Mouse (Mus musculus): ENCODE results near the gene Olfr606. TPM values are rescaled to one million over a fixed set of nuclear protein-coding genes. Genes with fewer than 3 reads are reported as not detected.

Gene Olfr606
- polyA plus RNA-seq (2015; fragmentation: Illumina TruSeq; extraction: RNeasy Lipid Tissue Mini Kit (QIAGEN cat#74804); ENCODE audit: insufficient read depth, low read depth, low replicate concordance) = not detected

GRCm38 (mm10) chr7:103448746-103449145, at the start of gene Olfr606:
Gene Olfr606 (plus strand): TSS chr7:103449046.

DNA sequence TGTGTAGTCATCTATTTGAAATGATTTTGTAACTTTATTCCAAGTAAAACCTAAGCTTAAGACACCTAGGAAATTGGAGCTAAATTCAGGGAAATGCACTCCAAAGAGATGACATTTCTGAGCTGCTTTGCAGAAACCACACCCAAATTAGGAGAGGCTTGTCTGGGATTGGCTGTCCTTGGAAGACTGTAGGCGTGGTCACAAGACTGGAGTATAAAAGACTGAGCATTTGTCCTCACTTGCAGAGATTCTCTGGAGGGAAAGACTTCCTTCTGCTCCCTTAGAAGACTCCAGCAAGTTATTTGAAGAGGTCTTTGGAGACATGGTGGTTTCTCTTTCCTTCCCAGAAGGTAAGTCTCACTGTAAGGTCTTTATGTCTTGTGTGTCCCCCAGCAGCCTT, 34.1 kb upstream of the Olfr606 start, which contains the start of gene Usp17lc:
Gene Usp17lc (plus strand): TSS at position 301 of the 400 bp plus-strand sequence.

GRCm38 (mm10) chr7:103445339-103445738, 3.5 kb upstream of the Olfr606 start, which contains the start of gene Olfr605:
Gene Olfr605 (minus strand): TSS chr7:103445439.

DNA sequence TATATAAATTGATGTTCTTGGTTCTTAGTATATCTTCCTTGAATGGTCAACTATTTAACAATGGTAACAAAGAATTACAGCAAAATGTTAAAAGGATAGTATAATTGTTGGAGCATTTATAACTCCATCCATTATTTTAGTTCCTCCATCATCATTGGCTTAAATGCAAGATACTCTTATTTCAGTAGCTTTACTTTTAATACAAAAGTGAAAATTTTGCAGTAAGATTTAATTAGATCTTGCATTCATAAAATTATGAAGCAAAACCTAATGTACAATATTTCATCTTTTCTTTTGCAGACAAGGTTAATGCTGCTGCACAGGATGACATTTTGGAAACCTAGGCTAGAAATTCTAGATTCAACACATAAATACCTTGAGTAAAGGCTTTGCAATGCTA, 20.7 kb downstream of the Olfr606 start, which contains the start of gene Olfr608:
Gene Olfr608 (plus strand): TSS at position 301 of the 400 bp plus-strand sequence.

DNA sequence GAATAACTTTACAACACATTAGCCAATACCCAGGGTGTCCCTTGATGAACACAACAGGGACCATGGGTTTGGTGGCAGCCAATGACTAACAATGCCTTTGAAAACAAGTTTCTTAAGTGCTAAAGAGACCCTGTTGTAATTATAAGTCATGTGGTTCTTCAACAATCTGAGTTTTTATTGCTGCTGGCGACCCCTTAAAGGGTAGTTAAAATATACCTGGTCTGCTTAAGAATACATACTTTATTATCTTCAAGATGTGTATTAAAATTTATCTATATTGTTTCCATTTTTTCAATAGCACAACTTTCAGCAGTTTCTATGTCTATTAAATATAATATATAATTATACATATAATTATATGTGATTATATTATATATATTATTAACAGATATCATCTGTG, 49.1 kb downstream of the Olfr606 start, which contains the start of gene Olfr609:
Gene Olfr609 (minus strand): TSS at position 101 of the 400 bp plus-strand sequence.

Other genes with a start within 250 kb of the Olfr606 start
- gene Olfr593, start 237.2 kb upstream of the Olfr606 start, polyA plus RNA-seq (2015; fragmentation: Illumina TruSeq; extraction: RNeasy Lipid Tissue Mini Kit (QIAGEN cat#74804); ENCODE audit: insufficient read depth, low read depth, low replicate concordance) = not detected
- gene Olfr594, start 232.1 kb upstream of the Olfr606 start, polyA plus RNA-seq (2015; fragmentation: Illumina TruSeq; extraction: RNeasy Lipid Tissue Mini Kit (QIAGEN cat#74804); ENCODE audit: insufficient read depth, low read depth, low replicate concordance) = not detected
- gene Usp17ld, start 196.5 kb upstream of the Olfr606 start, polyA plus RNA-seq (2015; fragmentation: Illumina TruSeq; extraction: RNeasy Lipid Tissue Mini Kit (QIAGEN cat#74804); ENCODE audit: insufficient read depth, low read depth, low replicate concordance) = not detected
- not detected for gene Olfr596, start 143.4 kb upstream of the Olfr606 start, polyA plus RNA-seq (2015; fragmentation: Illumina TruSeq; extraction: RNeasy Lipid Tissue Mini Kit (QIAGEN cat#74804); ENCODE audit: insufficient read depth, low read depth, low replicate concordance)
- not detected for gene Olfr597, start 132.7 kb upstream of the Olfr606 start, polyA plus RNA-seq (2015; fragmentation: Illumina TruSeq; extraction: RNeasy Lipid Tissue Mini Kit (QIAGEN cat#74804); ENCODE audit: insufficient read depth, low read depth, low replicate concordance)
- gene Olfr598, start 125.5 kb upstream of the Olfr606 start, polyA plus RNA-seq (2015; fragmentation: Illumina TruSeq; extraction: RNeasy Lipid Tissue Mini Kit (QIAGEN cat#74804); ENCODE audit: insufficient read depth, low read depth, low replicate concordance) = not detected
- gene Olfr599, start 113.1 kb upstream of the Olfr606 start, polyA plus RNA-seq (2015; fragmentation: Illumina TruSeq; extraction: RNeasy Lipid Tissue Mini Kit (QIAGEN cat#74804); ENCODE audit: insufficient read depth, low read depth, low replicate concordance) = not detected
- not detected for gene Olfr600, start 99.4 kb upstream of the Olfr606 start, polyA plus RNA-seq (2015; fragmentation: Illumina TruSeq; extraction: RNeasy Lipid Tissue Mini Kit (QIAGEN cat#74804); ENCODE audit: insufficient read depth, low read depth, low replicate concordance)
- gene Olfr601, start 86.4 kb upstream of the Olfr606 start, polyA plus RNA-seq (2015; fragmentation: Illumina TruSeq; extraction: RNeasy Lipid Tissue Mini Kit (QIAGEN cat#74804); ENCODE audit: insufficient read depth, low read depth, low replicate concordance) = not detected
- not detected for gene Olfr603, start 62.9 kb upstream of the Olfr606 start, polyA plus RNA-seq (2015; fragmentation: Illumina TruSeq; extraction: RNeasy Lipid Tissue Mini Kit (QIAGEN cat#74804); ENCODE audit: insufficient read depth, low read depth, low replicate concordance)
- gene Usp17lc, start 34.0 kb upstream of the Olfr606 start, polyA plus RNA-seq (2015; fragmentation: Illumina TruSeq; extraction: RNeasy Lipid Tissue Mini Kit (QIAGEN cat#74804); ENCODE audit: insufficient read depth, low read depth, low replicate concordance) = not detected
- gene Olfr605, start 3.6 kb upstream of the Olfr606 start, polyA plus RNA-seq (2015; fragmentation: Illumina TruSeq; extraction: RNeasy Lipid Tissue Mini Kit (QIAGEN cat#74804); ENCODE audit: insufficient read depth, low read depth, low replicate concordance) = not detected
- gene Olfr607, start 15.1 kb downstream of the Olfr606 start, polyA plus RNA-seq (2015; fragmentation: Illumina TruSeq; extraction: RNeasy Lipid Tissue Mini Kit (QIAGEN cat#74804); ENCODE audit: insufficient read depth, low read depth, low replicate concordance) = not detected
- gene Olfr608, start 20.8 kb downstream of the Olfr606 start, polyA plus RNA-seq (2015; fragmentation: Illumina TruSeq; extraction: RNeasy Lipid Tissue Mini Kit (QIAGEN cat#74804); ENCODE audit: insufficient read depth, low read depth, low replicate concordance) = not detected
- not detected for gene Olfr609, start 49.0 kb downstream of the Olfr606 start, polyA plus RNA-seq (2015; fragmentation: Illumina TruSeq; extraction: RNeasy Lipid Tissue Mini Kit (QIAGEN cat#74804); ENCODE audit: insufficient read depth, low read depth, low replicate concordance)
- not detected for gene Olfr610, start 63.1 kb downstream of the Olfr606 start, polyA plus RNA-seq (2015; fragmentation: Illumina TruSeq; extraction: RNeasy Lipid Tissue Mini Kit (QIAGEN cat#74804); ENCODE audit: insufficient read depth, low read depth, low replicate concordance)
- gene Olfr611, start 71.8 kb downstream of the Olfr606 start, polyA plus RNA-seq (2015; fragmentation: Illumina TruSeq; extraction: RNeasy Lipid Tissue Mini Kit (QIAGEN cat#74804); ENCODE audit: insufficient read depth, low read depth, low replicate concordance) = not detected
- gene Olfr612, start 93.7 kb downstream of the Olfr606 start, polyA plus RNA-seq (2015; fragmentation: Illumina TruSeq; extraction: RNeasy Lipid Tissue Mini Kit (QIAGEN cat#74804); ENCODE audit: insufficient read depth, low read depth, low replicate concordance) = not detected
- not detected for gene Olfr613, start 99.0 kb downstream of the Olfr606 start, polyA plus RNA-seq (2015; fragmentation: Illumina TruSeq; extraction: RNeasy Lipid Tissue Mini Kit (QIAGEN cat#74804); ENCODE audit: insufficient read depth, low read depth, low replicate concordance)
- gene Olfr615, start 107.0 kb downstream of the Olfr606 start, polyA plus RNA-seq (2015; fragmentation: Illumina TruSeq; extraction: RNeasy Lipid Tissue Mini Kit (QIAGEN cat#74804); ENCODE audit: insufficient read depth, low read depth, low replicate concordance) = not detected
- gene Olfr616, start 120.1 kb downstream of the Olfr606 start, polyA plus RNA-seq (2015; fragmentation: Illumina TruSeq; extraction: RNeasy Lipid Tissue Mini Kit (QIAGEN cat#74804); ENCODE audit: insufficient read depth, low read depth, low replicate concordance) = not detected
- gene Olfr617, start 124.0 kb downstream of the Olfr606 start, polyA plus RNA-seq (2015; fragmentation: Illumina TruSeq; extraction: RNeasy Lipid Tissue Mini Kit (QIAGEN cat#74804); ENCODE audit: insufficient read depth, low read depth, low replicate concordance) = not detected
- gene Olfr618, start 141.1 kb downstream of the Olfr606 start, polyA plus RNA-seq (2015; fragmentation: Illumina TruSeq; extraction: RNeasy Lipid Tissue Mini Kit (QIAGEN cat#74804); ENCODE audit: insufficient read depth, low read depth, low replicate concordance) = not detected
- gene Olfr619, start 151.5 kb downstream of the Olfr606 start, polyA plus RNA-seq (2015; fragmentation: Illumina TruSeq; extraction: RNeasy Lipid Tissue Mini Kit (QIAGEN cat#74804); ENCODE audit: insufficient read depth, low read depth, low replicate concordance) = not detected
- gene Olfr620, start 163.5 kb downstream of the Olfr606 start, polyA plus RNA-seq (2015; fragmentation: Illumina TruSeq; extraction: RNeasy Lipid Tissue Mini Kit (QIAGEN cat#74804); ENCODE audit: insufficient read depth, low read depth, low replicate concordance) = not detected
- gene Olfr622, start 193.7 kb downstream of the Olfr606 start, polyA plus RNA-seq (2015; fragmentation: Illumina TruSeq; extraction: RNeasy Lipid Tissue Mini Kit (QIAGEN cat#74804); ENCODE audit: insufficient read depth, low read depth, low replicate concordance) = not detected
- not detected for gene Olfr623, start 214.7 kb downstream of the Olfr606 start, polyA plus RNA-seq (2015; fragmentation: Illumina TruSeq; extraction: RNeasy Lipid Tissue Mini Kit (QIAGEN cat#74804); ENCODE audit: insufficient read depth, low read depth, low replicate concordance)
- not detected for gene Olfr624, start 222.1 kb downstream of the Olfr606 start, polyA plus RNA-seq (2015; fragmentation: Illumina TruSeq; extraction: RNeasy Lipid Tissue Mini Kit (QIAGEN cat#74804); ENCODE audit: insufficient read depth, low read depth, low replicate concordance)
- not detected for gene Olfr625-ps1, start 233.7 kb downstream of the Olfr606 start, polyA plus RNA-seq (2015; fragmentation: Illumina TruSeq; extraction: RNeasy Lipid Tissue Mini Kit (QIAGEN cat#74804); ENCODE audit: insufficient read depth, low read depth, low replicate concordance)